ENCODE assay signal across 8 mouse cellular contexts in genomic region chr6:88731211-88731751, GRCm38 (mm10). TPM values are rescaled to one million over a fixed set of nuclear protein-coding genes. Genes with fewer than 3 reads are reported as not detected.
A peak's percentile ranks its signal among the peaks of the same experiment; 100 is the strongest.
DNase-seq lines count a peak whose midpoint lies in the region; ATAC-seq and TF ChIP-seq lines count a peak whose summit lies in the region.
"Had no signal": no experiment of that assay in that cellular context is flagged by ENCODE, and none has a peak within 500 bp of the region (broad histone marks: within the 10 kb centered on the region; RNA-seq: fewer than 3 reads in every experiment).

No protein-coding gene starts in this region.

- H3K4me3 ChIP-seq in lung, adult 2 months (replicated peaks; ENCODE audit: extremely low read depth, low read depth, low read length): no peak overlapping the region
- no peak overlapping the region for H3K4me3 ChIP-seq in cortical plate, adult 2 months (ENCODE audit: insufficient read depth, low read length)
- H3K4me3 ChIP-seq in liver, embryonic 14.5 days (ENCODE audit: insufficient read depth in 1 of 2, low read depth in 2 of 2, low read length in 2 of 2): peak overlapping the region; percentile 29 to 30
- H3K4me3 ChIP-seq: midbrain, embryonic 13.5 days had no signal

- H3K36me3 ChIP-seq in liver, embryonic 14.5 days (replicated peaks; ENCODE audit: control insufficient read depth, insufficient read depth, low read depth): peaks cover 42% of the 10 kb centered on the region
- no peaks in the 10 kb centered on the region for H3K36me3 ChIP-seq in splenic B cell, adult 2 months (ENCODE audit: control insufficient read depth, insufficient read depth, low read length, poor library complexity, severe bottlenecking)
- H3K36me3 ChIP-seq: midbrain, embryonic 13.5 days had no signal

- peak overlapping the region; percentile 5; the same call in 1 of the 2 replicates for H3K27ac ChIP-seq in cortical plate, adult 2 months (ENCODE audit: insufficient read depth, low read length)
- H3K27ac ChIP-seq in liver, embryonic 14.5 days: peak overlapping the region; percentile 95
- H3K27ac ChIP-seq: midbrain, embryonic 13.5 days had no signal

- peak; percentile 42 for DNase-seq in lung, adult 2 months
- no peak for DNase-seq in lung, postnatal 25 days (ENCODE audit: low spot score)
- DNase-seq in liver, embryonic 14.5 days (ENCODE audit: low read depth in 3 of 3, low spot score in 3 of 3): peak; percentile 77 to 81 (median 79)
- DNase-seq in splenic B cell, adult 2 months (ENCODE audit: low read depth, low spot score): peak; percentile 77
- DNase-seq in embryo, embryonic 9.5 days (ENCODE audit: extremely low spot score): no peak
- DNase-seq in layer of hippocampus, adult 11-12 months (ENCODE audit: low spot score): no peak

- TF ChIP-seq CTCF in lung, adult 2 months (IDR thresholded peaks at IDR 0.05; ENCODE audit: insufficient read depth, low read length): no peak
- TF ChIP-seq CTCF in cortical plate, adult 2 months (IDR thresholded peaks at IDR 0.05; ENCODE audit: extremely low read depth, insufficient read depth, low read length): no peak
- peak; percentile 44; the same call in 1 of the 2 replicates for TF ChIP-seq CTCF in liver, embryonic 14.5 days (IDR thresholded peaks at IDR 0.05; ENCODE audit: low read depth)

- no peak for TF ChIP-seq POLR2A in lung, adult 2 months (IDR thresholded peaks at IDR 0.05; ENCODE audit: borderline replicate concordance, extremely low read depth, low read depth, low read length)
- no peak for TF ChIP-seq POLR2A in cortical plate, adult 2 months (IDR thresholded peaks at IDR 0.05; ENCODE audit: extremely low read depth, insufficient read depth, low read length)

- peaks cover 7% of the 10 kb centered on the region; the same call in 1 of the 2 replicates for H3K4me1 ChIP-seq in lung, adult 2 months (ENCODE audit: control insufficient read depth, insufficient read depth, low read length)
- peaks cover 21% of the 10 kb centered on the region for H3K4me1 ChIP-seq in cortical plate, adult 2 months (ENCODE audit: control insufficient read depth, insufficient read depth, low read length)
- peaks cover 64 to 77% of the 10 kb centered on the region in 2 experiments for H3K4me1 ChIP-seq in liver, embryonic 14.5 days (replicated peaks; ENCODE audit: control insufficient read depth in 2 of 2, insufficient read depth in 2 of 2, low read length in 1 of 2)

- H3K9ac ChIP-seq in liver, embryonic 14.5 days (replicated peaks): peak overlapping the region; percentile 68
- H3K9ac ChIP-seq: midbrain, embryonic 13.5 days had no signal

- H3K9me3 ChIP-seq in liver, embryonic 14.5 days (ENCODE audit: control insufficient read depth, low read length): no peaks in the 10 kb centered on the region
- H3K9me3 ChIP-seq: midbrain, embryonic 13.5 days had no signal

- WGBS in lung, adult 2 months: 62% methylated on average over 11 of the region's 11 CpGs
- 11% methylated on average over 11 of the region's 11 CpGs for WGBS in liver, embryonic 14.5 days (ENCODE audit: insufficient replicate concordance)

- peak; percentile 63 for TF ChIP-seq EP300 in liver, embryonic 14.5 days (IDR thresholded peaks at IDR 0.05; ENCODE audit: low read depth)

- H3K27me3 ChIP-seq in liver, embryonic 14.5 days (ENCODE audit: control insufficient read depth, insufficient read depth, low read length): no peaks in the 10 kb centered on the region
- H3K27me3 ChIP-seq in splenic B cell, adult 2 months (ENCODE audit: control insufficient read depth, insufficient read depth, low read length, poor library complexity, severe bottlenecking): no peaks in the 10 kb centered on the region

- peak overlapping the region; percentile 72 for H3K4me2 ChIP-seq in liver, embryonic 14.5 days (ENCODE audit: low read depth)
- H3K4me2 ChIP-seq: midbrain, embryonic 13.5 days had no signal

- ATAC-seq in liver, embryonic 14.5 days (ENCODE audit: insufficient read depth): peak; percentile 99
- ATAC-seq: midbrain, embryonic 13.5 days had no signal

RNA-seq across cellular contexts. Expression of gene Mgll, which starts 7.1 kb away (rescaled TPM):
- 110 and 128 TPM in 2 replicates for polyA plus RNA-seq in lung, adult 2 months (2012; rRNA removed)
- polyA plus RNA-seq in cortical plate, adult 2 months (2012; rRNA removed): 220 TPM in 2 replicates
- 14.8 and 17.0 TPM in 2 replicates for polyA plus RNA-seq in liver, embryonic 14.5 days (2012; rRNA removed)
- polyA plus RNA-seq in liver, embryonic 14.5 days (2014; fragmentation: Nextera tagmentation; extraction: Ambion mirVana): 65.5 and 68.0 TPM in 2 replicates

Comparison
In these comparisons a context has a peak if more than half of its experiments do, and no peak if none do; other contexts are left out.
1. DNase-seq: peak in lung, adult 2 months (single experiment), liver, embryonic 14.5 days (3 of 3) and splenic B cell, adult 2 months (single experiment); none in lung, postnatal 25 days (single experiment), embryo, embryonic 9.5 days (single experiment) and layer of hippocampus, adult 11-12 months (single experiment).
2. H3K4me3 ChIP-seq: peak in liver, embryonic 14.5 days (2 of 2); none in lung, adult 2 months (single experiment) and cortical plate, adult 2 months (single experiment).